Mouse (Mus musculus): ENCODE measurements at regions not wholly inside any gene's neighbourhood (a gene's known extent, or its start where the extent isn't known, plus 50 kb on each side); places are given as distances from the start of the nearest gene placed in this dataset.

DNA sequence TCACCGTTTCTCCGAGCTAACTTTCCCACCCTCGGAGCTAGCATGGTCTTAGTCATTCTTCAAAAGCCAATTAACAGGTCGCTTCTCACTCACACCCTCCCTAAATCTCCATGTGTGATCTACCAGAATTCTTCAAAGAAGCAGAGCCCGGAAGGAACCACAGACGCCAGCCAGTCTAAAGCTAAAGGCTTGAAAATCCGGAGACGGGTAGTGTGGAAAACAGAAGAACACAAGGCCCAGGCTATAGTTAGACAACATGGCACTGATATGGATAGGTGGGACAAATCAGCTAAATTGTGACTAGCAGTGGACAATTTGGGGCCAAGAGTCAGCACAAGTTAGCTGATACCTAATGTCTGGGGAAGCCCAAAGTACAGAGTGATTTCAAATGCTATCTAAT lies 387.0 kb upstream of the Trpc7 start:
- DNase-seq (ENCODE audit: low spot score in 2 of 2): no peak

DNA sequence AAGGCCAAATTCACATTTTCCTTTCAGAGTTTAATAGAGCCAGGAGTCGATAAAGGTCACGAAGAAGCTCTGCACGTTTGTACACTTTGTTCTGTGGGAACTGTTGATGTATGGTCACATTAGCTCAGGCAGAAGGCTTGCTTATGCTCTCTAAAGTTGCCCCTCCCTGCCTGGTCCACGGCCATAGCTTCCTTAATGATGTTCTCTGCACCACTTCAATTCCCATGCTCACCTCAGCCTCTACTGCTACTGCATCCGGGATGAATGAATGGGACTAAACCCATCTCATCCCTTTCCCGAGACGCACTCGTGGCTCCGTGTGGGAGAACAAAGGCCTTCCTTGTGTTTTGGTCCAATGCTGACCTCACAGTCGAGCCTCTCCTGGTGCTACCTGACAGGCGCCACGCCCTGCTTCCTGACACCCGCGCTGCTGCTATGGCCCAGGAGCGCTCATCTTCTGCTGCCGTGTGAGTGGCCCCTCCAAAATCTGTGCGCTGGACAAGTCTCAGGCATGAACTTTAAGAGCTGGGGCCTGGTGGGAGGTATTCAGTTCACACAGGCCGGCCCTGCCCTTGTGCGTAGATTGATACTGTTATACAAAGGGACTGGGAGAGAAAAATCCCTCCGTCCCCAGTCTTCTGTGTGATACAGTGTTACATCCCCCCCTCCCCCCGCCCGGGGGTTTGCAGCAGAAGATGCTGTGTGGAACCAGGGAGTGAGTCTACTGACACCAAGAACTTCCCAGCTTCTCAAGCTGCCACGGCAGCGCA lies 386.3 kb upstream of the Trpc7 start:
- no peak for DNase-seq (ENCODE audit: low spot score in 2 of 2)

DNA sequence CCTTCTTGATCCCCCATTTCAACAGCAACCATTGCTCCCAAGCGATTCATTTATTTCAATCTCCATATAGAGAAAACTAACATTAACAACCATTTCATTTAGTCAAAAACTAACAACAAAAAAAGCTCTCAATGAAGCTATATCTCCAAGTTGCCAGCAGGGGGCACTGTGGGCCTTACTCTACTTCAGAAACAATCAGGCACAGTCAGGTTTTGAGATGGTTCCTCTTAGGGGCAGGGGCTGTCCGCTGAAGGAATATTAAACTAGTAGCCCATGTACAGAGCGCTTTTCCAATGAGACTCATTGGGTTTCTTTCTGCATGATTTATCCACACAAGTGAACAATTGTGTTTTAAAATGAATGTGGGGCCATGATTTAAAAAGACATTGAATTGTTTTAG lies 385.7 kb upstream of the Trpc7 start:
- DNase-seq (ENCODE audit: low spot score in 2 of 2): no peak

DNA sequence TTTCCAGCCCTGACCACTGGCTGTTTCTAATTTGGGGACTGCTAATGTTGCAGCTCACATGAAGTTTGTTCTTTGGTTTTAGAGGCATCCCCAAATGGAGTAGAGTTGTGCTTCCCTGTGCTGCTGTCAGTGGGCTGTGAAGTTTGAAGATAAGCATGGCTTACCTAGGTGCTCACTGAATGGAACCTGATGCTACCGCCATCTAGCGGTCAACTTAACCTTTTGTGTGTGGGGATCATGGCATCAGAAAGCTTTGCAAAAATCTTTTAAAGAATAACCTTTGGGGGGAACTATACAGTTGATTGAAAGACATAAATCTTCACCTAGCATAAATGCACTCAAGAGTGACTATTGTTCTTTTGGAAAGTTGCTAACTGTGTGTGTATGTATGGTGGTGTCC lies 382.8 kb upstream of the Trpc7 start:
- DNase-seq (ENCODE audit: low spot score in 2 of 2): no peak

DNA sequence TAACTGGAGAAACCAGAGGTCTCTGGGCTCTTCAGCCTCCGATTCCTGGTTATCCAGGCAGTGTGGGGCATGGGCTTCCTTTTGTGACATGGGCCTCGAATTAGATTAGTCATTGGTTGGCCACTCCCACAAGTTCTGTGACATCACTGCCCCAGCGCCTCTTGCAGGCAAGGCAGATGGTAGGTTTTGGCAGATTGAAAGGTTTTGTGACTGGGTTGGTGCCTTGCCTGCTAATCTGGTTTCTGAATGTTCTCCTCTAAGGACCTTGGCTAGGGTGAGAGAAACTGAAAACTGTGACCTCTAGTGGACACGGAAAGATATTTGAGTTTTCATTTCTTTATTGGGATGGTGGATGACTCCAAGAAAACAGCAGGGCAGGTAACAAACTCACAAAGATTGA lies 381.3 kb upstream of the Trpc7 start:
- DNase-seq (ENCODE audit: low spot score in 2 of 2): peak in 1 of 2 experiments; percentile 23

DNA sequence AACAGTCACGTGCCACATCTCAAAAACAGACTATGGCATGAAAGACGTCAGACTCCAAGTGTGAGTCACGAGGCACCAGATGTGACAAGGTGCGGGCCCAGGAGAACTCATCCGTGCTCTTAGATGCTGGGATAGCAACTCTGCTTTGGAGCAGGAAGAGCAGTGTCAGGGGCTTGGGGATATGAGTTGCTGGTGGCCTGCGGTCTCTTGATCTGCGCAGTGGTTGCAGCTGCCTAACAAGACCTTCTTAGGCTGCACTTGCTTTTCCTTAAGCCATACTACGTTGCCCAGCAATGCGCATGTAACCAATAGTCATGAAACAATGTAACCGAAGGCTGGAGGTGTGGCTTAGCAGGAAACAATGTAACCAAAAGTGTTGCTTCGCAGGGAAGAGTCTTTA lies 380.1 kb upstream of the Trpc7 start:
- DNase-seq (ENCODE audit: low spot score in 2 of 2): peak in 1 of 2 experiments; percentile 35

DNA sequence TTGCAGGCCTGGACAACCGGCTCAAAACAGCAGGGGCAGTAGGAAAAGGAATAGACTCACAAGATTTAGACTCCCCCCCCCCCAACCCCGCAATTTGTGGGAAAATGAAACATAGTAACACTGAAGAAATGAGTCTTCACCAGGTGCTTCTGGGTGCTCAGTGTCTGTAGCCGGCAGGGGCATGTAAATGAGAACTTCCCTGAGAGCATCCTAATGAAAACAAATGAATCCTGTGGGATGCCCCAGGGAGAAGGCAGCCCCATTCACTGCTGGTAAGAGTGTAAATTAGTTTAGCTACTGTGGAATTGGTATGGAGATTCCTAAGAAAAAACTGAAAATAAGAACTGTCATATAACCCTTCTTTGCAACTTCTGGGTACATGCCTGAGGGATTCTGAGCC lies 377.8 kb upstream of the Trpc7 start:
- no peak for DNase-seq (ENCODE audit: low spot score in 2 of 2)

DNA sequence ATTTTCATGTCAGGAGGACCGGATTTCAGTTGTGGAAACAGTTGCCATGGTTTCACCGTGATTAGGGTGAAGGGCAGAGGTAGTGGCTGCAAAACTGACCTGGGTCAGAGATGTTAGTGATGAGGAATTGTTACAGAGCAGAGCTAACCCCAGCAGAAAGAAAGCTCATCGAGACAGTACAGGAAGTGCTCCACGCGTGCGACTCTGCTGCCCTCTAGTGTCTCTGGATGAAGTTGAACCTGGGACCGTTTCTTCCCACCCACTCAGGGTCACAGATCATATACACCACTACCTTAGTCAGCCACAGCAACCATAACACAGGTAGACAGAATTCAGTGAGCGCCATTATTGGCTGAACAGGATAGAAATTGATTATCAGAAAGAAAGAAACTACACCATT lies 373.8 kb upstream of the Trpc7 start:
- peak in 1 of 2 experiments; percentile 52 for DNase-seq (ENCODE audit: low spot score in 2 of 2)

DNA sequence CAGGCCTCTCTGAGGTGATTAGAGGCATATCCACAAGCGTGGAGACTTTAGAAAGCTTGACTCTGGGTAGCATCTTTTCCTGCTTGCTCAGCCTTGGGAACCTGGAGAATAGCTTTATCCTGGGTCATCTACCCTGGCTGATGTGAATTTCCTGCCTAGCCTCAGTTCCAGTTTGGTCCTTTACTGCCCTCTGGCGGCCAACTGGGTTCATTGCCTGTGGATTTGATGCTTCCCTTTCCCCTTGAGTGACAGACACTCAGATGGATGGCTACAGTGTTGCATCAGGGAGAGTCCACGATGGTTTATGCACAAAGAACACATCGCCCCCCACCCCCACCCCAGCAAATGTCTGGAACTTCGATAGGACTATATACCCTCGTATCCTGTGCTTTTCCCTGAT lies 364.1 kb upstream of the Trpc7 start:
- DNase-seq (ENCODE audit: low spot score in 2 of 2): peak; percentile 51 to 78

DNA sequence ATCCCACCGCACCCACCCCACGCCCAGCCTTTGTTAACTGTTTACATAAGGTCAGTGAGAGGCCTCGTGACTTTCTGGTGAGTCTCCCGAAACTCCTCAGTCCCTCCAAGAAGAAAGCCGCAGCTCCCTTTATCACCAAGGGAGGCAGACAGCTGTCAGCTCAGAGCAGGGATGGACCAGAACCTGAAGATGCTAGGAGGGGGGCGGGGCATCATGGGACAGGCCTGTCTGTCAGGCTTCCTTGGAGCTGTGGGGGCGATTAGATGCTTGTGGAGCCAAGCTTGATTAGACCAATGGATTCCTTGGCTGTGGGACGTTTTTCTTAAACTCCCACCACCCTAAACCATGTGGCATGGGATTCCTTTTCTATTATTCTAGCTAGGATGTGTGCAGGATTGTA lies 363.7 kb upstream of the Trpc7 start:
- DNase-seq (ENCODE audit: low spot score in 2 of 2): no peak

DNA sequence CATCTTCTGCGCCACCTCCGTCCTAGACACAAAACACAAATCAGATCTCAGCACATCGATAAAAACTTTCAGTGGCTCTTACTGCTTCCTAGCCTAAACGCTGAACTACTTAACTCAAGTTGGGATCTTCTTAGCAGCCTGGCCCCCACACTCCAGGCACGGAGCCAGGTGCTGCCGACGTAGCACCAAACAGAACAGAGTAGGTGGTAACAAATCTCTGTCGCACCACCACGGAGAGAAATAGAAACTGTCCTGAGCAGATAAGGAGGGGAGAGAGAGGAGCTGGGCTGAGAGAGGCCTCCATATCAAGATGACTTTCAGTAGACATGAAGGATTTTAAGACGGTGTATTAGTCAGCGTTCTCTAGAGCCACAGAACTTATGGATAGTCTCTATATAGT lies 360.1 kb upstream of the Trpc7 start:
- DNase-seq (ENCODE audit: low spot score in 2 of 2): no peak

DNA sequence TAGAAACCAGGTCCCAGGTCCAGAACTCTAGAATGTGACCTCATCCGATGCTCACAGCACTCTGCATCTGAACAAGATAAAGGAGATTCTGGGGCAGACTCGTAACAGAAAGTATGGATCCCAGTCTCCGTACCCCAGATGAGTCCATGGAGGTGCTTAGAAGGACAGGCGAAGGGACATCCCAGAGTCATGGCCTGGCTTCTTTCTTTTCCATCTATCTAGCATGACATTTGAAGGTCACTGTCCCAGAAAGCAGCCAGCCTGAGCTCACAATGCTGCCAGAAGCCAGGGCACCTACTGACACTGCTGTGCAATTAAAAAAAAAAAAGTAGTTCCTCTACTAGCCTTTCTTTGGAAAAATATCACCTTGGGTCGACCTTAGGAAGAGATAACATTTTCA lies 354.1 kb upstream of the Trpc7 start:
- DNase-seq (ENCODE audit: low spot score in 2 of 2): no peak

DNA sequence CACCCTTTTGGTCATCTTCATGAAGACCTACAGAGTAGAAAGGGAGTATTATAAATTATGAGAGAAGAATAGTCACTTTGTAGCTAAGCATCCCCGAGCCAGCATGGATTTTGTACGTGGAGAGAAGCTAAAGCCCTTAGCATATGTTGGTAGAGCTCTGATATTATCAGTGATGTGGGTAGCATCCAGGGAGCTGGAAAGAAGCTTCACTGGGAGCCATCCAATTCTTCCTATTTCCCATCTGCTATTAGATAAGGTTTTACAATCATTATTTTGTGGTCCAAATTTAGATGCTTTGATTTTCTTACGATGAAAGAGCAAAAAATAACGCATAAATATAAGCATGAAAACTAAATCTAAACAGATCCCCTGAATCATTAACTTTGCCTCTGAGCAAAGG lies 353.6 kb upstream of the Trpc7 start:
- no peak for DNase-seq (ENCODE audit: low spot score in 2 of 2)

DNA sequence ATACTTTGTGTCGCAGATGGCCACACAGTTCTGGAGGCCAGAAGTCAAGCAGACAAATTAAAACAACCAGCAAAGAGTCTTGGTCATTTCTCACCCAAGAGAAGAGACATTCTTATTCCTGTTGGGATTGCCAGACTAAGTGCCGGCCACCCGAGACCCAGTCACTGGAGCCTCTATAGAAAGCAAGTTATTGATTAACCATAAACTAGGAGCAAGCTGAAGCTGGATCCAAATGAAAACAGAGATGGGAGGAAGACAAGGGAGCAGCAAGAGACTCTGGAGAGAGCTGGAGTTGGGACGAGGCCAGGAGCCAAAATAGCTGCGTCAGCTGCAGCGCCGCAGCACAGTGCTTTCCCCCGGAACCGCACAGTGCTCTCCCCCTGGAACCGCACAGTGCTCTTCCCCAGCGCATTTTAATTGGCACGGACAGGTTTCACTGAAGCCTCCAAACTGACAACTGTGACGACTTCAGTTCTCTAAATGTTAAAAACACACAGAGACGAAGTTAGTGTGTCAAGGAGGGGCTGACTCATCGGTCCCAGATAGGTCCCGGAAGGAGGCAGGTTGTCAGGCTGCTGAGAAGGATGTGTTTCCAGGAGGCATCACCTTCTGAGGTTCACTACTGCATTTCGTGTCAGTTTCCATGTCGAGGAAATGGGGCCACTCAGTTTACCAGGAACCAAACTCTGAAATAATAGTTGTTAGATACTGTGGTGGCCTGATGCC lies 350.6 kb upstream of the Trpc7 start:
- no peak for DNase-seq (ENCODE audit: low spot score in 2 of 2)

DNA sequence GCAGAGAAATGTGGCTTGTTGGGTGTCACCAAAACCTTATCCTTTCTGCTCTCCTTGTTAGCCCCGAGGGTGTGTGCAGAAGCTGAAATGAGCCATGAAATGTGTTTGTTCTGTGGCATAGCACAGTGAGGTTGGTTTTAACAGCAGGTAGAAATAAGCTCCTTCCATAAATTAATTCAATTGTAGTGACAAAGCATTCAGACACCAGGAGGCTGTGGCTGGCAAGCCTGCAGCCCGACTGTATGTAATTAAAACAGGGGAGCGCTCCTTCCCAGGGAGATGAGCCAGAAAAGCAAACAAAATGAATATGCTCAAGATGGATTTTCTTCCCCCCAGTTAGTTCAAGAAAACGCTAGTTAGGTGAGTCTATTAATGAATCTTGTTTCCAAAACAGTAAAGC lies 341.1 kb upstream of the Trpc7 start:
- DNase-seq (ENCODE audit: low spot score in 2 of 2): no peak

DNA sequence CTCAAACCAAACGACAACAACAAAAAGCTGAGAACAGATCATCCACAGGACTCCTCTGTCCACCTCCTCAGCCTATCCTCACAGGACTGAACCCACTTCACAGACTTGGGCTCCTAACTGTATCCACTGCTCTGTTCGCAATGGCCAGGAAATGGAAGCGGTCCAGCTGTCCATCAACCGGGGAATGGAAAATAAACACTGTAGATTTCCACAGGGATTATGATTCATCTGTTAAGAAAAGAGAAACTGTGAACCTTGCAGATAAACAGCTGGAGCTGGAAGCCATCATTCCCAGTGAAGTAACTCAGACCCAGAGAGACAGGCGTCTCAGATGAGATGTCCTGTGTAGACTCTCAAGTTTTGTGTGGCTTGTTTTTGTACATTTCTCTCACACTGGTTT lies 340.4 kb upstream of the Trpc7 start:
- no peak for DNase-seq (ENCODE audit: low spot score in 2 of 2)

DNA sequence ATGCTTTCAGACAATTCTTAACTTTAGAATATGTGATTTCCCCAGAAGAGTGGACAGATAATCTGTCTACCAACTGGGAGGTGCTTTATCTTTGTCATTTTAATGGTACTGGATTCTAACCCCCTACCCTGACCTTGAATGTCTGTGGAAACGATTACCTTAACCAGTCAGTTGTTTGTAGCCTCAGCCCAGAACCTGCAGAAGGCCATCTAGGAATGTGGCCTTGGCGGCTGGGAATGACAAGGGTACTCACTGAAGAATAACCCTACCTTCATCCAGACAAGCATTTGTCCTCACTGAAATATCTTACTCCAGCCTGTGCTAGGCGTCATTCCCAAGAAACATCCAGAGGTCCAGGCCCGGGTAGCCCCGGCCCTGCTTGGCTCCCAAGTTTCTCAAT lies 337.1 kb upstream of the Trpc7 start:
- DNase-seq (ENCODE audit: low spot score in 2 of 2): no peak

DNA sequence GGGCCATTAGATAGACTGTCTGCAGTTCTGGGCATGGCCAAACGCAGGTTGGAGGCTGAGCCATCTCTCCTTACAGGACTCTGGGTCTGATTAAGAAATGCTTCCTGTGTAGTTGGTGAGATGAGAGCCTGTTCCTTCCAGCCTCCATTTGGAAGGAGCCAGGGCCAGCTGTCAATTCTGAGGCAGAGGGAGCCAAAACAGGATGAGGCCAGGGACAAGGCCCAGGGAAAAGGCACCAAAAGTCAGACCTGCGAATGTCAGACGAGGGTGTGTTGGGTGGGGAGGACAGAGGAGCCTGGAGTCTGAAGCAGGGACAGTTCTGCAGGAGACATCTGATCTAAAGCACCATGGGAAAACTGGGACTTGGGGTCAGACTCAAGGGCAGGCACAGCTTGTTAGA lies 335.9 kb upstream of the Trpc7 start:
- no peak for DNase-seq (ENCODE audit: low spot score in 2 of 2)

DNA sequence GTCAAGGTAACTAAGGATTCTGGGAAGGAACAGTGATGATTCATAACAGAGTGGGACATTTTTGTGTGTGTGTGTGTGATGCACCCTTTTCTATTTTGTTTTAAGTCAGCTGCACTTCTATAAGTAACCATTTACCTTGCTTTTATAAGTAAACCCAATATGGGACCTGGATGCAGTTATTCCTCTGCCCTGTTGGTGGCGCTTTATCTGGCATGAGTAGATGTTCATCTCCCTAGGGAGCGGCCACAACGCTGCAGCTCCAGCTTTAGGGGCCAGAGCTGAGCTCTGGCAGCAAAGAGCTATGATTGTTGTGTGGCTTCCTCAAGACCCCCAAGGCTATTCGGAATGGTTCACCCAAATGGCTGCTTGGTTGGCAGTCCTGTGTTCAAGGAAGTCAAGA lies 334.5 kb upstream of the Trpc7 start:
- DNase-seq (ENCODE audit: low spot score in 2 of 2): no peak

DNA sequence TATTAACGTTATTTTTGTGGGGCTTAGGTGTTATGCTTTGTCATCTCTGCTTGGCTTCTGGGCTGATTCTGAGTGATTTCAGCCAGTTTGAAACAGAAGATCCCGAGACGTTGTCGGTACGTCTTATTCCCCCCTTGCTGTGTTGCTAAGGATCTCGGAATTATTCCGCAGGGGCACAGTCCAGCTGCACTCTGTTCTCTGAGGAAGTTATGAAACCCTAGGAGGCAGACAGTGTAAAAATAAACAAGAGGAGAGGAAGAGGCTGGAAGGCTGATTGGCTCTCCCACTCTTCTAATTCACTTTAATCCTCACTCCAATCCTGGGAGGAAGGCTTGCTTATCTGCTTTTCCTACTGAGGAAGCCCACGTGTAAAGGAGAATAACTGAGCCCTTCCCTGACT lies 325.3 kb upstream of the Trpc7 start:
- DNase-seq (ENCODE audit: low spot score in 2 of 2): no peak

DNA sequence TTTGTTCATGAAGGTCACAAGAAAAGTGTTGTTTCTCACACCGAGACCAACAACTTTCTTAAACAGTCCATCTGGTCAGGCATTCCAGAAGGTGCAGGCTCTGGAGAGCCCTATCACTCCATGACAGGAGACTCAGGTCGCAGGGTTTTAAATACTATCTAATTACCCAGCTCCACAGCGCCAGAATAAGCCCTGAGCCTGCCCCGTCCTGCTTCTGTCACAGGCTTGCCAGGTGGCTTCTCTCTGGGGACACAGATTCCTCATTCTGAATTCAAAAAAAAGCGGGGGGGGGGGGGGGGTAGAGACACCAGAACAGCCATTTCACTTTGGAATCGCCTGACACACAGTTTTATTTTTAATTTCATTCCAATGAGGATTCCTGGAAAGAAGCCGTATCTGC lies 320.4 kb upstream of the Trpc7 start:
- no peak for DNase-seq (ENCODE audit: low spot score in 2 of 2)

DNA sequence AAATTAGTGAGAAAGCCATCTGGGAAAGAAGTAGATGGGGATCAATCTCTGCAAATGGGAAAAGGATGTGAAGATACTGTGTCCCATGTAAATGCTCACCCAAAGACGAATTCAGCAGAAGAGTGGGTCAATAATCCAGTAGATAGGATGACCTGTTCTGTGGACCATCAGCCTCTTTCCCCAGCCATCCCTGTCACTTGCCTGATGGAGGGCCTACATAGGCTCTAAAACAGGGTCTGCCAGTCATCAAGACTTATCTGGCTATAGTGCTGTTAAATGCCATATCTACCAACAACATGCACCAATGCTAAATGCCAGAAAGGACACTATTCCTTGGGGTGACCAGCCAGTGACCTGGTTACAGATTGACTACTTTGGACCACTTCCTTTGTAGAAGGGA lies 316.5 kb upstream of the Trpc7 start:
- DNase-seq (ENCODE audit: low spot score in 2 of 2): no peak

DNA sequence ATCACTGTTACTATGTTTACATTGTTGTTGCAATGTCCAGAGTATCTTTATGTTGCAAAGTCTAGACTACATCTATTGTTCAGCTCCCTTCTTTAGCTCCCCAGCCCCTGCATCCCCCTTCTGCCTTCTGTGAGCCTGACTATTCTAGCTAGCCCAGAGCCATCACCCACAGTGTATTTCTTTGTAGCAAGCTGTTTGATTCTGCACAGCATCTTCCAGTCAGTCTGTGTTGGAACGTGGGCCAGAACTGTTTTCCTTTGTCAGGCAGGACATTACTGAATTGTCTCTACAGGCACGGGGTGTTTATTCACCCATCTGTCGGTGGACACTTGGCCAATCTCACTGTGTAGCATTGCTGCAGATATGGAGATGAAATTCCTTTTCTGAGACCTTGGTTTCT lies 295.4 kb upstream of the Trpc7 start:
- DNase-seq (ENCODE audit: low spot score in 2 of 2): no peak

DNA sequence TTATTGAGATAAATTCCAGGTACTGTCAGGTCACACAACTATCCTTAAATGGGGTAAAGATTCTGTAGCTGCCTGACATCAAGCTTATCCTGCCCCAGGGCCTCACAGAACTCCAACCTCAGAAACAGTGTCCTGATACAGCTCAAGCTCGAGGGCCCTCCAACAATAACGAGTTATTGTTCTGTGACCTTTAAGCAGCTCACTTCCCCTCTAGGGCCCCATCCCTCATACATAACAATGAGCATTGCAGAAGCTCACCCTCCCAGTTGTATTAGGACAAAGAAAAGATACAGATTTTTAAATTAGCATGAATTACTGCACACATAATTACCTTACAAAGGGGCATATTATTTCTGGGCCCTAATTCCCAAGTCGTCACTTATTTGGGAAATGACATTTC lies 293.5 kb upstream of the Trpc7 start:
- DNase-seq (ENCODE audit: low spot score in 2 of 2): no peak

Measured in urinary bladder, postnatal 4 days (tissue).